Mouse (Mus musculus) lung, postnatal 25 days (tissue): ENCODE measurements around the gene Baiap2.

Experiments used
- DNase-seq: peaks from one replicate; pipeline ENCODE4 v3.0.0; 2022; ENCODE audit warnings: low spot score

The Baiap2 gene

GRCm38 (mm10) chr11:119942727-119943427 lies at the start of gene Baiap2:
Gene Baiap2, plus strand, starts transcription at chr11:119942763.
- peak; percentile 98 for DNase-seq

GRCm38 (mm10) chr11:119893667-119894236 lies 48.8 kb upstream of the Baiap2 start:
- DNase-seq, result no peak

DNA sequence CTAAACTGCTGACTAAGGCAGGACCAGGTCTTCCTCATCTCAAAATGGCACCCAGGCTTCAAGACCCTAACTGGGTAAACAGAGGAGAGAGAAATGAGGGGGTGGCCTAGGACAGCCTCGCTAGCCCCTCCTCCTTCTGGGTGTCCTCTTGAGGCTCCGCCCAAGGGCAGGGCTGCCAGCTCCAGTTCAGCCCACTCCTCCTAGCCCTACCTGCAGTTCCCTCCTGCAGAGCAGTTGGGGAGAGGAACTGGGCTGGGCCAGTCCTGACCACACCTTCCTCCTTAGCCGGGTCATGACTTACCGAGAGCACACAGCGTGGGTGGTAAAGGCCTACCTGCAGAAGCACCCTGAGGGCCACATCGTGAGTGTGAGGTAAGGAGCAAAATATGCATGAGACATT lies 47.9 kb upstream of the Baiap2 start:
- no peak for DNase-seq

DNA sequence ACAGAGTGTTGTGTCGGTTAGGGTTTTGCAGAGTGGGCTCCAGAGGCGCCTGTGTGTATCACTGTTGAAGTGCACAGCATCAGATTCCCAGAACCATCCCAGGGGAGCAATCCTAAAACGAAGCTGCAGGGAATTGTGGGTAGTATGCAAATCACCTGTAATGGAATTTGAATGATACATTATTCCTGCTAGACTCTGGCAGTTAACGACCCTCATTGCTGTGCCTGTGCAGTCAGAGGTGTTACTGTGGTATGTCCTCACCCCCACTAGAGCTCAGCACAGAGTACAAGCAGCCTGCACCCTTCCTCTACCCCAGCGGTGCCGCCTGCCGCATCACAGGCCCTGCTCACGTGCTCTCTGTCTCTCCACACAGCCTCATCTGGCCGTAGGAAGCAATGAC lies 45.5 kb upstream of the Baiap2 start:
- DNase-seq, result no peak

DNA sequence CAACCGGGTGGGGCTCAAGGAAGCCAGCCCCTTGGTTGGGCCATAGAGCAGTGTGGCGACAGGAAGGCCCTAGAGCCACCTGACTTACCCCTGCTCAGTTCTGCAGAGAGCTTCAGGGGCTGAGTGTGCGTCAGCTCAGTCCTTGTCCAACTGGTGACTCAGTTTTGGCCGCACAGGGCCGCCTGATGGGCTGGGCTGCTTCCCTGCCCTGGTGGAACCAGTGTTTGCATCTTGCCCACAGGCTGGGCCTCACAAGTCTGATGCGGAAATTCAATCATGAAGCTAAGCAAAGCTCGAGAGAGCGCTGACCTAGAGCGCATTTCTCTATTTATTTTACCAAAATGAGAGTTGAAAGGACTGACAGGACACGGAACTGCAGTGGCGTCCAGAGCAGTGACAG lies 43.6 kb upstream of the Baiap2 start:
- no peak for DNase-seq

DNA sequence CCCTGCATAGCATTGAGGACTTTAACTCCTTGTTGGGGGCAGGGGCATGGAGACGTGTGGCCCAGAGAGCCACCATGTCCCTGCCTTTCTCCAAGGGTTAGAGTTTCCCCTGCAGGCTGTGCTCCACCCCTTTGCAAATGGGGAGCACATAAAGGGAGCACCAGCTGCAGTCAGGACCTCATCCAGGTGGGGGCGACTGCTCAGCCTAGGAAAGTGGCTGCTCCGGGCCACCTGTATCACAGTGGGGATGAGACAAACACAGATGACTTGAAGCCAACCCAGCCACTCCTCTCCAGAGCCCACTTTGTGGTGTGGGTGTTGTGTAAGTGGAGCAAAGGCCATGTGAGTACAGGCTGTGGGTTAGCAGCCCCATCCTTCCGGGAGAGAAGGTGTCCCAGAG lies 41.4 kb upstream of the Baiap2 start:
- DNase-seq, result no peak

GRCm38 (mm10) chr11:119902891-119903290 lies 39.7 kb upstream of the Baiap2 start:
- no peak for DNase-seq

- peak; percentile 61 for DNase-seq
Observed at GRCm38 (mm10) chr11:119904621-119905286, 37.8 kb upstream of the Baiap2 start.

GRCm38 (mm10) chr11:119905794-119906193 lies 36.8 kb upstream of the Baiap2 start:
- no peak for DNase-seq

DNA sequence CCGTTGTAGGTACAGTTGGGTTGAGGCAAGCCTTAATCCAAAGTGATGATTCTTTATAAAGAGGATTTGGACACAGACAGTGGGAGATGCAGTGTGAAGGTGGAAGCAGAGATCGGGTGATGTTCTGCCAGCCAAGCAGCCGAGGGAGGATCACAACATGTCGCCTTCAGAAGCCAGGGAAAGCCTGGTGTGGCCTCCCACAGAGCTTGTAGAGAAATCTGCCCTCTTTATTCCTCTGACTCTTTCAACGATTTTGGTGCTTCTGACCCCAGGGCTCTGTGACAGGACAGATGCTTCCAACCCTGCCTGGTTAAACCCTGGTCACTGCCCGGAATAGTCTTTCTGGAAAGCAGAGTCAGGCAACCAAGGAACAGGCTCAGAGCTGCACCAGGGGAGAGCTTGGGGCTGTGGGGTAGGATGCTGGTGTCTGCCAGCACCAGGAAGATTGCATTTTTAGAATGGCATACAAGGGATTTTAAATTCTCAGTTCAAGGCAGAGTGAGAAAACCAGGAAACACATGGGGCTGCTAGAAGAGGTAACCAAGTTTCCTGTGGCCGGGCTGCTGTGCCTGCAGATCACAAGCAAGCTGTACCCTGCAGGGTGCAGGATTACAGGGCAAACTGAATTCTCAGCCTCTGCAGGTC lies 35.4 kb upstream of the Baiap2 start:
- no peak for DNase-seq

DNA sequence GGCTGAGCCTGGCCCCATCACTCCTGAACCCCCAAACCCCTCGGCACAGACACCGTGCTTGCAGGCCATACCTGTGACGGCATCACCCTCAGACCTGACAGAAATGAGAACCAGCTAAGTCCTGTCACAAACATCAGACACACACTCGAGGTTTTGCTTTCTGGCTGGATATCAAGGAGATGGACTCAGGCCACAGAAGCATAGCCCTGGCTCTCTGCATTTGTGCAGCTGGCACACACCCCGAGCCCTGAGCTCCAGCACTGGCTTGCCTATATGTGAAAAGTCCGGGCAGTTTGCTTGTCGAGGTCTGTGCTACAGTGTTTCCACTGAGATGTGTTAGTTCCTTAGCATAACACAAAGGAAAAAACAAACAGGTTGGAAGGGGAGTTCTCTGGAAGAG lies 34.9 kb upstream of the Baiap2 start:
- no peak for DNase-seq

- peak; percentile 55 for DNase-seq
Observed at GRCm38 (mm10) chr11:119909436-119909835, 33.1 kb upstream of the Baiap2 start.

DNA sequence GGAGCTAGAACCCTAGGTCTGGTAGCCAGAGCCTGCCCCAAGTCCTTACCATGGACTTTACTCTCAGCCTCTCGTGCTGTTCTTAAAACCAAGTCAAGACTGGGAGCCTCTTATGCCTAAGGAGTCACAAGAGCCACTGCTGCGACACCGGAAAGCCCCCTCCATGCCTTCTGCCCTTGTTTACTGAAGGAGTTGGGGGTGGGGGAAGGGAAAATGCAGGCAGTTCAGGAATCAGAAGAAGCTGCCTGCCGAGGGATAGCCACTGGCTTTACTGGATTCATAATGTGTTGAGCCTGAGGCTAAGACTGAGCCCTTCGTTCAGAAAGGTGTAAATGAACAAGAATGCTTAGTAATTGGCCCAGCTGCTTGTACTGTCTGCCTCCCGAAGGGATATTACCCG lies 29.7 kb upstream of the Baiap2 start:
- DNase-seq, result no peak

- peak; percentile 86 for DNase-seq
Observed at GRCm38 (mm10) chr11:119913291-119913934, 29.1 kb upstream of the Baiap2 start, which contains the start of gene Chmp6. Gene Chmp6, plus strand, starts transcription at chr11:119913441.

- no peak for DNase-seq
Observed at GRCm38 (mm10) chr11:119913935-119914314, 28.6 kb upstream of the Baiap2 start.

GRCm38 (mm10) chr11:119914381-119914780 lies 28.2 kb upstream of the Baiap2 start:
- DNase-seq, result no peak

DNA sequence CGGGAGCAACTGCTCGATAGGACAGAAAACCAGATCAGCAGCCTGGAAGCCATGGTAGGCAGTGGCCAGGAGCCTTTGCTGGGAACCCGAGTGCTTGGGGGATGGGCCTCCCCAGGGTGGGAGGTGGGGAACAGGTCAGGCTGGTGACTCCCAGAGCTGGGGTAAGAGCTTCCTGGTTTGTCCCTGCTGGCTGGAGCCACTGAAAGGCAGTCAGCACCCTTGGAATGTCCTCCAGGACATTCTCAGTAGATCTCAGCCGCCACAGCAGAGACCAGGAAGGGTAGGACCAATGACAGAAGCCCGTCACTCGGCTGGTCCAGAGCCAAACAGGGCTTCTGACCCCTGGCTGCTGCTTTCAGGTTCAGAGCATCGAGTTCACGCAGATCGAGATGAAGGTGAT lies 26.9 kb upstream of the Baiap2 start:
- DNase-seq, result no peak

DNA sequence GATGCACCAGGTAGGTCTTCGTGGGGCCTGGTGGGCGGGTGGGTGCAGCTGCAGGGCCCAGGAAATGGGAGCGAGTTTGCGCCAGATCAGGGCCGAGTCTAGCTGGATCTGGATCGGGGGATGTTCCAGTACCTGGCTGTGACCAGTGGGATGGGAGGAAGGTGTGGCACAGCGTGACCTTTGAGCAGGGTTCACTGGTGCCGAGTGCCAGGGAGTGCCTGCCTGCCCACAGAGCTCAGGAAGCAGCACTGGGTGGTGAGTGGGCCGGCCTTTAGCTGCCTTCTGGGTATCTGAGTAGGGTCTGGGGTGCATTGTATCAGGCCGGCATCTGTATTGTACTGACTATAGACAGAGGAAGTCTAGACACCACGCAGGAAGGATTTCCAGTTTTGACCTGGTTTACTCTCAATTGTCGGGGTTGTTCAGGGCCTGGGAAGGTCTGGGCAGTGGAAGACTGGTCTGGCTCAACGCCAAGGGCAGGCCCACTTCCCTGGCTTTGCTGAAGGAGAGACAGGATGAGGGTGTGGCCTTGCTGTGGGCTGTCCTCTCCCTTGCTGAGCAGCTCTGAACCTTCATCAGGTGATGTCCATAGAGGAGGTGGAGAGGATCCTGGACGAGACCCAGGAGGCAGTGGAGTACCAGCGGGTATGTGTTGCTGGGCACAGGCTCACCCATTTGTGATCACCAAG lies 26.3 kb upstream of the Baiap2 start:
- peak; percentile 82 for DNase-seq

- DNase-seq, result no peak
Observed at GRCm38 (mm10) chr11:119916834-119917469, 25.6 kb upstream of the Baiap2 start.

DNA sequence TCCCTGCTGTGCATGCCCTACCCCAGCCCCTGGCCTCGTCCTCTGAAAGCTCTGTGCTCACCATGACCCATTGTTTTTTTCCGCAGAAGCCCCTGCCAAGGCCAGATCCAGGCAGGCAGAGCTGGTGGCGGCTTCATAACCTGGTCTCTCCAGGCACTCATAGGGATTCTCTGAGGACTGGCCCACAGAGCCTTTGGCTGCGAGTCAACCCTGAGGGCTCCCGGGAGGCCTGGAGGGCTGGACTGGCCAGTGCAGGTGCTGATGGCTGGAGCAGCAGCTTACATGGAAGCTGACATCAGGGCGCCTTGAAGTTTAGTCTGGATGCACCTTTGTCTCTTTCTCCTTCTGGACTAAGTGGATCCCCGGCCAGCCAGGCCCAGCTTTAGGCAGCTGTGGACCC lies 24.0 kb upstream of the Baiap2 start:
- DNase-seq, result no peak

DNA sequence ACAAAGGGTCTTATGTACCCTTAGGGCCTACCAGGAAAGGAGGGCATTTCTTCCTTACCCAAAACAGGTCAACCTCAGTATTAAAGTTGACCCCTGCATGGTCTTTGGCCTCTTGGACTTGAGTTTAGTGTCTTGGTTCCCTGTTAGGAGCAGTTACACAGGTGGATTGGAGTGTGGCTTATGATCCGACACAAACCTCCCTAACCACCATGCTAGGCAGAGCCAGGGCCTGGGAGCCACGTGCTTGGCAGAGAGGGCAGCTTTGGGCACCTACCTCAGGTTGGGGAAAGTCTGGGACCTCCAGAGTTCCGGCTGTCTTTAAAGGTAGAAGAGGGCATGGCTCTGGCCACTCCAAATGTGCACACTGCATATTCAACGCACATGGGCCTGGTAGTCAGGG lies 23.1 kb upstream of the Baiap2 start:
- DNase-seq, result no peak
